Comparison of ENCODE assay signal across 13 mouse cellular contexts in the genomic region with DNA sequence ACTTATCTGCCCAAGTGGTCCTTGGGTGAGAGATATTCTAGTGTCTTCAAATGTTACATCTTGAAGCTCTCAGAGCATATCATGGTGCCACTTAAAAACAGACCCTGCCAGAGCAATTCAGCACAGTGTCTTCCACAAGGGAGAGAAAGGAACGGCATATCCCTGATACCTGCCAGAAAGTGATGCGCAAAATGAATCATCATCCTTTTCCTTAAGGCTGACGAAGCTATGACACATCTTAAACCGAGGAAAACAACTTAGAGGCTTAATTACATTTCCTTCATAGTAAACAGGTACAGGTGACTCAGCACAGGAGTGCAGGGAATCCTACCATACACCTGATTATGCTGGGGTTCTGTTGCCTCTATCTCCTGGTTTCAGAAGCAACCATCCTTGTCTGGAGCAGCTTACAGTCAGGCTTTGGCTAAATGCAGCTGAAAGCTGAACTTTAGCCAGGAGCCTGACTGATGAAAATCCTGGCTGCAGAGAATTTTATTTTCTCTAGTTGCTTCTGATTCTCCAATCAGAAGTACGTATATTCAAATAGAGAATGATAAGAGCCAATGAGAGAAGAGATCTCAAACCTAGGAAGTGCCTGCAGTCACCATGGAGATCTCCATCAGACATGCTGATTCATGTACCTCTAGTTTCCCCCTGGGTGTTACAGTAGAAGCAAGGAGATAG.
DNase-seq lines count a peak whose midpoint lies in the region; ATAC-seq lines count a peak whose summit lies in the region.
"Had no signal": no experiment of that assay in that cellular context is flagged by ENCODE, and none has a peak within 500 bp of the region (broad histone marks: within the 10 kb centered on the region; RNA-seq: fewer than 3 reads in every experiment).

No protein-coding gene starts in this region.

- H3K9ac ChIP-seq in midbrain, embryonic 14.5 days (replicated peaks; ENCODE audit: low read length) = no peak overlapping the region
- H3K9ac ChIP-seq in midbrain, embryonic 13.5 days (replicated peaks) = no peak overlapping the region
- H3K9ac ChIP-seq: kidney, embryonic 15.5 days had no signal

- H3K4me2 ChIP-seq in midbrain, embryonic 14.5 days (ENCODE audit: low read length) = no peak overlapping the region
- H3K4me2 ChIP-seq in midbrain, embryonic 13.5 days (replicated peaks) = no peak overlapping the region
- H3K4me2 ChIP-seq: kidney, embryonic 15.5 days had no signal

- H3K27me3 ChIP-seq in midbrain, embryonic 14.5 days (ENCODE audit: control insufficient read depth, insufficient read depth, low read length) = no peaks in the 10 kb centered on the region
- H3K27me3 ChIP-seq in midbrain, embryonic 13.5 days = no peaks in the 10 kb centered on the region
- H3K27me3 ChIP-seq: kidney, embryonic 15.5 days had no signal

- peak; percentile 27; the same call in 1 of the 2 replicates for ATAC-seq in midbrain, embryonic 14.5 days (ENCODE audit: low FRiP score, low TSS enrichment)
- no peak for ATAC-seq in midbrain, embryonic 13.5 days

- no peak overlapping the region for H3K4me3 ChIP-seq in midbrain, embryonic 14.5 days (replicated peaks; ENCODE audit: low read depth, low read length)
- H3K4me3 ChIP-seq in midbrain, embryonic 13.5 days (replicated peaks) = no peak overlapping the region
- H3K4me3 ChIP-seq: kidney, embryonic 15.5 days had no signal

- WGBS in midbrain, embryonic 14.5 days = 81% methylated on average over 5 of the region's 5 CpGs
- 85% methylated on average over 5 of the region's 5 CpGs for WGBS in midbrain, embryonic 13.5 days

- H3K4me1 ChIP-seq in midbrain, embryonic 14.5 days (ENCODE audit: control insufficient read depth, insufficient read depth, low read length) = no peaks in the 10 kb centered on the region
- no peaks in the 10 kb centered on the region for H3K4me1 ChIP-seq in midbrain, embryonic 13.5 days (replicated peaks)
- H3K4me1 ChIP-seq: kidney, embryonic 15.5 days had no signal

- H3K27ac ChIP-seq in midbrain, embryonic 14.5 days (replicated peaks; ENCODE audit: low read depth, low read length) = no peak overlapping the region
- no peak overlapping the region for H3K27ac ChIP-seq in midbrain, embryonic 13.5 days
- H3K27ac ChIP-seq: kidney, embryonic 15.5 days had no signal

- peaks cover 7% of the 10 kb centered on the region for H3K9me3 ChIP-seq in midbrain, embryonic 14.5 days (ENCODE audit: control insufficient read depth, low read length)
- no peaks in the 10 kb centered on the region; the same call in 1 of the 2 replicates for H3K9me3 ChIP-seq in midbrain, embryonic 13.5 days

- no peaks in the 10 kb centered on the region for H3K36me3 ChIP-seq in midbrain, embryonic 14.5 days (ENCODE audit: control insufficient read depth, insufficient read depth, low read length)
- peaks cover 6% of the 10 kb centered on the region; the same call in 1 of the 2 replicates for H3K36me3 ChIP-seq in midbrain, embryonic 13.5 days
- H3K36me3 ChIP-seq: kidney, embryonic 15.5 days had no signal

- peak; percentile 41 for DNase-seq in midbrain, embryonic 14.5 days
- DNase-seq in NIH3T3 (ENCODE audit: low read depth) = peak; percentile 64
- peak; percentile 6 for DNase-seq in brain, embryonic 18.5 days (ENCODE audit: low read depth, low spot score)
- peak; percentile 33 to 61 for DNase-seq in left cerebral cortex, adult 9 months (ENCODE audit: low spot score in 2 of 2)
- DNase-seq in B cell, adult 2 months = no peak
- no peak for DNase-seq in adrenal gland, postnatal 36 days
- DNase-seq: adrenal gland, adult 8-10 months; cerebellum, adult 8-10 months; heart, postnatal 14 days; liver; lung, postnatal 10 days had no signal

Comparison
In these comparisons a context has a peak if more than half of its experiments do, and no peak if none do; other contexts are left out.
1. DNase-seq: peak in midbrain, embryonic 14.5 days (single experiment), NIH3T3 (single experiment), brain, embryonic 18.5 days (single experiment) and left cerebral cortex, adult 9 months (2 of 2); none in B cell, adult 2 months (0 of 2) and adrenal gland, postnatal 36 days (0 of 2).